Mouse (Mus musculus) kidney, embryonic 14.5 days (tissue): ENCODE data around the gene Aurkb. TPM values are rescaled to one million over a fixed set of nuclear protein-coding genes. Genes with fewer than 3 reads are reported as not detected.

Source experiments
- ATAC-seq: fragments of 200-750 bp; cut with Nextera tagmentation; 2 replicates; pipeline ENCODE4 v1.8.0; 2017; ENCODE audit warnings: moderate number of reproducible peaks, mild to moderate bottlenecking, moderate TSS enrichment, moderate library complexity; ENCODE audit not compliant: low FRiP score, low TSS enrichment
- H3K27ac ChIP-seq: fragments of 300-500 bp; sonication (generic); 2 replicates; pipeline ENCODE4 v1.5.1; 2014; ENCODE audit warnings: low read depth, mild to moderate bottlenecking, low read length, moderate library complexity, mixed read lengths
- H3K27me3 ChIP-seq: fragments of 300-500 bp; sonication (generic); 2 replicates; pipeline ENCODE4 v1.6.1; 2014; ENCODE audit warnings: mild to moderate bottlenecking, low read length; ENCODE audit not compliant: control insufficient read depth, insufficient read depth
- H3K36me3 ChIP-seq: fragments of 300-500 bp; sonication (generic); 2 replicates; pipeline ENCODE4 v1.6.1; 2014; ENCODE audit warnings: low read length, mixed read lengths; ENCODE audit not compliant: control insufficient read depth, insufficient read depth
- H3K4me1 ChIP-seq: fragments of 300-500 bp; sonication (generic); 2 replicates; pipeline ENCODE4 v1.6.1; 2014; ENCODE audit warnings: low read length, mixed read lengths; ENCODE audit not compliant: control insufficient read depth, insufficient read depth
- H3K4me2 ChIP-seq: fragments of 300-500 bp; sonication (generic); replicated peaks from 2 replicates; pipeline ENCODE4 v1.6.1; 2014; ENCODE audit warnings: low read depth, mild to moderate bottlenecking, low read length
- H3K4me3 ChIP-seq: fragments of 300-500 bp; sonication (generic); 2 replicates; pipeline ENCODE4 v1.5.1; 2014; ENCODE audit warnings: mild to moderate bottlenecking, low read length
- H3K9ac ChIP-seq: fragments of 300-500 bp; sonication (generic); 2 replicates; pipeline ENCODE4 v1.6.1; 2014; ENCODE audit warnings: low read depth, mild to moderate bottlenecking, low read length, moderate library complexity
- H3K9me3 ChIP-seq: fragments of 300-500 bp; sonication (generic); 2 replicates; pipeline ENCODE4 v1.6.1; 2016; ENCODE audit warnings: low read length; ENCODE audit not compliant: control insufficient read depth
- WGBS: fragments of 180-500 bp; shearing (Covaris S2); extraction: QIAGEN DNeasy Blood & Tissue Kit; methylation state at CpG from one replicate; pipeline ENCODE4 v1.1.7; 2014; 5-methylcytosine and 5-hydroxymethylcytosine counted together
- polyA plus RNA-seq: library from polyadenylated mRNA; unstranded; fragments of >200 nt; fragmentation: Nextera tagmentation; extraction: Ambion mirVana; gene quantifications from 2 replicates; pipeline ENCODE4 v1.2.1, GENCODE M21; 2014

The Aurkb gene
- polyA plus RNA-seq, 1 experiment from 2014 or later: 155 TPM

DNA sequence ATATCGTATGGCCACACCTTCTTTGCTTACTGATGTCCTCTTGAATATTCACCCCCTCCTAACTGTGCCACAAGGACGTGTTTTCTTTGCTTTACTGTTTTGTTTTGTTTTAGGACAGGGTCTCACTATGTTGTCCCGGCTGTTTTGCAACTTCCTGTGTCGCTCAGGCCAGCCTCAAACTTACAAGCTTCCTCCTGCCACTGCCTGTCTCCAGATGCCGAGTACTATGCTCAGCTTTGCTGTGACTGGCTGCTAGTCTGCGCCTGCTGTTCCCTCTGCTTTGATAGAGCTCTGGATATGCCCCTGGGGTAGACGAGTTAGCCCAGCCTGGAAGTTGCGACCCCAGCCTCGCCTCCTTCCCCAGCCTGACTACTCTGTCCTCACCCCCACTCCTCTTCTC is 11.9 kb upstream of the Aurkb start:
- Histone ChIP-seq H3K4me3 (no peak overlapping the region), H3K4me2 (no peak overlapping the region), H3K4me1 (peaks cover 11% of the 10 kb centered on the region), H3K36me3 (peaks cover 61% of the 10 kb centered on the region), H3K9ac (no peak overlapping the region), H3K27ac (no peak overlapping the region), H3K9me3 (no peaks in the 10 kb centered on the region), H3K27me3 (no peaks in the 10 kb centered on the region)
- no peak for ATAC-seq
- 83% methylated on average over 9 of the region's 9 CpGs for WGBS

DNA sequence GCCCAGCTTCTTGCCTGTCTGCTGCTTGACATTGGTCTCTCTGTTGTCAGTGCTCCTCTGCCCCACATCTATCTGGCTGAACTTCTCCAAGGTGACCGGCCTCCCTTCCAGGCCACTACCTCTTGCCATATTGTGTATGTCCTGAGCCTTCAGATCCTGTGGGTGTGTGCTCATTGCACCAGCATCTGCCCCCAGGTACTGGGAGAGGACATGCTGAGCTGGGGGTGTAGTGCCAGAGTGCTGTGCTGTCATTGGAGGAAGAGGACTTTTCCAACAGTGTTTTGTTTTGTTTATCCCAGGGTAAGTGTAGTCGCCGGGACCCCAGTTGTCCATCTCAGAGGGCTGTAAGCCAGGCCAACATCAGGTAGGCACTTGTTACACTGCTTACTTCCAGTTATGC is 10.9 kb upstream of the Aurkb start:
- no peak overlapping the region for H3K4me3 ChIP-seq
- no peak overlapping the region for H3K27ac ChIP-seq
- no peaks in the 10 kb centered on the region for H3K27me3 ChIP-seq
- H3K9ac ChIP-seq: no peak overlapping the region
- no peak overlapping the region for H3K4me2 ChIP-seq
- peaks cover 51% of the 10 kb centered on the region for H3K36me3 ChIP-seq
- H3K4me1 ChIP-seq: peaks cover 19% of the 10 kb centered on the region
- no peak for ATAC-seq
- 92% methylated on average over 3 of the region's 3 CpGs for WGBS
- no peaks in the 10 kb centered on the region for H3K9me3 ChIP-seq

GRCm38 (mm10) chr11:69035411-69035810 is 10.0 kb upstream of the Aurkb start:
- 81% methylated on average over 9 of the region's 9 CpGs for WGBS
- peaks cover 19% of the 10 kb centered on the region for H3K4me1 ChIP-seq
- H3K9ac ChIP-seq: no peak overlapping the region
- no peak overlapping the region for H3K4me2 ChIP-seq
- no peaks in the 10 kb centered on the region for H3K27me3 ChIP-seq
- peak overlapping the region; percentile 60; the same call in 1 of the 2 replicates for H3K27ac ChIP-seq
- no peak overlapping the region for H3K4me3 ChIP-seq
- H3K9me3 ChIP-seq: no peaks in the 10 kb centered on the region
- H3K36me3 ChIP-seq: peaks cover 43% of the 10 kb centered on the region
- ATAC-seq: no peak

DNA sequence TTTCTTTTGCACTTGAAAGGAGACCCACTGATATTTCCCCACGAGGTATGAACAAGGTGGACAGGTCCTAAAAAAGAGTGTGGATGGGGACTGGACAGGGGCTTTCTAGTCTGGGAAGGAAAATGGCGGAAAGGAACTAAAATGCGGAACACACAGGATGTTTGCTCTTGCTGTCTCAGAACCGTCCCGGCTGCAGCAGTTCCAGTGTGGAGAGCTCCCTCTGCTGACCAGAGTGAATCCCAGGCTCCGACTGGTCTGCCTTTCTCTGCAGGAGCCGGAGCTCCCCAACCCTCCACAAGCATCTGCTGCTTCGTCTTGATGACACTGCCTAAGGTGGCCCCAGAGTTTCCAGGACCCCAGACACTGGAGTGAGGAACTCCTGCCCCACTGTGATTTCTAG is 9.6 kb upstream of the Aurkb start:
- peak overlapping the region; percentile 60; the same call in 1 of the 2 replicates for H3K27ac ChIP-seq
- H3K36me3 ChIP-seq: peaks cover 39% of the 10 kb centered on the region
- 5% methylated on average over 8 of the region's 8 CpGs for WGBS
- no peak overlapping the region for H3K9ac ChIP-seq
- no peaks in the 10 kb centered on the region for H3K9me3 ChIP-seq
- no peaks in the 10 kb centered on the region for H3K27me3 ChIP-seq
- H3K4me3 ChIP-seq: peak overlapping the region; percentile 1; the same call in 1 of the 2 replicates
- peak; percentile 17; the same call in 1 of the 2 replicates for ATAC-seq
- H3K4me1 ChIP-seq: peaks cover 19% of the 10 kb centered on the region
- peak overlapping the region; percentile 65; the same call in 1 of the 2 replicates for H3K4me2 ChIP-seq

DNA sequence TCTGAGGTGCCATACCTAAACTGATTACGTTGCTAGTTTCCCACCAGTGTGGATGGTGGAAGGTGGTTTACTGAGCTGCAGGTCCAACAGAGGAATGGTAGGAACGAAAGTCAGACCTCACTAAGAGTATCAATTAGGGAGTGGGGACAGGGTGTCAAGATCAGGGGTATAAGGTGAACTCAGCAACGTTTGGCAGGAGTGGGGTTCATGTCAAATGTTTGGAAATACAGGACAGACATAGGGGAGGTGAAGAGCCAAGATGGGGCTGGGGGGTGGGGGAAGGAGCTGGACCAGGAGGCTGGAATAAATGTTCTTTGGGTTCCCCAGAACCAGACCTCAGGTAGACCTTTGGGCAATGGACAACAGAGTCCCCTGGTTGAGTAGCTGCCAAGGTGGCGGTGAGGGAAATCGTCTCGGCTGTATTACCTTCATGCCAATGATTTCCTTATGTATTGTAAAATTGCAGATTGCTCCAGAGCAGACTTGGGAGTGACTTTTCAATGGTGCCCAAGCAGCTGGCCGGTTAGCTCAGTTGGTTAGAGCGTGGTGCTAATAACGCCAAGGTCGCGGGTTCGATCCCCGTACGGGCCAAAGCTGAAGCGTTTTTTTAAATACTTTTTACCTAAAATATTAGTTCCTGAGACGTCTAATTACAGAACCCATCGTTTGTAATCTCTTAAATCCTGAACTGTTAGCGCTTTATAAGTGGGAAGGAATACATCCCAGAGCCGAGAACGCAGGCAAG is 8.8 kb upstream of the Aurkb start:
- Histone ChIP-seq H3K27ac (peak overlapping the region; percentile 83), H3K4me3 (peak overlapping the region; percentile 87), H3K27me3 (no peaks in the 10 kb centered on the region), H3K9me3 (no peaks in the 10 kb centered on the region), H3K9ac (peak overlapping the region; percentile 76), H3K4me2 (peak overlapping the region; percentile 65), H3K4me1 (peaks cover 19% of the 10 kb centered on the region), H3K36me3 (peaks cover 30% of the 10 kb centered on the region)
- no peak for ATAC-seq
- WGBS: 8% methylated on average over 20 of the region's 20 CpGs

DNA sequence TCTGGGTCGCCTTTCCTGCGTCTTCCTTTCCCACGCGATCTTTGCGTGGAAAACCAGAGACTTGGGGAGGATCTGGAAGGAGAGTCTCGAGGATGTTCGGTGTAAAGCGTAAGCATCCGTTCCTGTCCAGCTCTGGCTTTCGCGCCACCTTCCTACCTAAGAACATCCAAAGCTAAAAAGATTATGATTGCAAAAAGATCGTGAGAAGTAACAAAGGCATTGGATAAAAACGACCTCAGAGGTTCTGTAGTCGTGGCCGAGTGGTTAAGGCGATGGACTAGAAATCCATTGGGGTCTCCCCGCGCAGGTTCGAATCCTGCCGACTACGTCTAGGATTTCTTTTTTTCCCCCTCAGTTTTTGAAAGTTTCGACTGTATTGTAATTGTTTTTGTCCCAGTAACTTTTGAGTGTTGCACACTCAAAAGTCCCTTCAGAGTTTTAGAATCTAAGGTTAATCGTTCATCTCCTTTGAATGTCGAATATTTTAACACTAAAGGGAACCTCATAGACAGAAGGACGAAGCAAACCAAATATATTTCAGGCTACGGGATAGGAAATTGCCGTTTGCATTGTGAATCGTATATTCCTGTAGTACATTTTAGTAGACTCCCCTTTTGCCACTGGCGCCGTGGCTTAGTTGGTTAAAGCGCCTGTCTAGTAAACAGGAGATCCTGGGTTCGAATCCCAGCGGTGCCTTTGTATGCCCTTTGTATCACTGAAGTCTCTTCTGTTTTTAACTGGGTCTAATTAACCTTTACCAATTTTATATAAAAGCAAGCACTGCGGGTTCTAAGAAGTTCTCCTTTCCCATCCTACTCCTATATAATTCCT is 8.0 kb upstream of the Aurkb start:
- Histone ChIP-seq H3K27me3 (no peaks in the 10 kb centered on the region), H3K9ac (peak overlapping the region; percentile 76), H3K4me3 (peak overlapping the region; percentile 87), H3K36me3 (peaks cover 29% of the 10 kb centered on the region), H3K9me3 (no peaks in the 10 kb centered on the region), H3K27ac (peak overlapping the region; percentile 83), H3K4me1 (peaks cover 19% of the 10 kb centered on the region), H3K4me2 (peak overlapping the region; percentile 65)
- WGBS: 1% methylated on average over 34 of the region's 34 CpGs
- peak; percentile 22; the same call in 1 of the 2 replicates for ATAC-seq

DNA sequence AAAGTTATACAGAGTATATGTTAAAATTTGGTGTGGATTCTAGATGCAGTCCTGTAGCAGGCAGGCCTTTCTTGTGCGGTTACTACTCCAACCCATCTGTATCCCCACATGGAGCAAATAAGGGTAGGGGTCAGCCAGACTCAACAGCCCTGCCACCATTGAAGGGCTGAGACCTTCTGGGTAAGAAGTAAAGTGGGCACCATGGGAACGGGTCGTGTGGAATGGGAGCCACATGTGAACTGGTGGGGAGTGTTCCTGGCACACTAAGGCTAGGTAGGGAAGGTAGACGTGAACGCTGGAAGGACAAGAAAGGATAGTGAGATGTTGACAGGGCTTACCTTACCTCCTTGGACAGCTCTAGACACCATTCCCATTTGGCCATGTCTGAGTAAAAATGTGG is 7.3 kb upstream of the Aurkb start:
- Histone ChIP-seq H3K36me3 (peaks cover 22% of the 10 kb centered on the region), H3K4me3 (peak overlapping the region; percentile 5; the same call in 1 of the 2 replicates), H3K4me2 (no peak overlapping the region), H3K9me3 (no peaks in the 10 kb centered on the region), H3K27me3 (no peaks in the 10 kb centered on the region), H3K4me1 (peaks cover 19% of the 10 kb centered on the region), H3K9ac (no peak overlapping the region), H3K27ac (no peak overlapping the region)
- no peak for ATAC-seq
- 83% methylated on average over 5 of the region's 5 CpGs for WGBS

DNA sequence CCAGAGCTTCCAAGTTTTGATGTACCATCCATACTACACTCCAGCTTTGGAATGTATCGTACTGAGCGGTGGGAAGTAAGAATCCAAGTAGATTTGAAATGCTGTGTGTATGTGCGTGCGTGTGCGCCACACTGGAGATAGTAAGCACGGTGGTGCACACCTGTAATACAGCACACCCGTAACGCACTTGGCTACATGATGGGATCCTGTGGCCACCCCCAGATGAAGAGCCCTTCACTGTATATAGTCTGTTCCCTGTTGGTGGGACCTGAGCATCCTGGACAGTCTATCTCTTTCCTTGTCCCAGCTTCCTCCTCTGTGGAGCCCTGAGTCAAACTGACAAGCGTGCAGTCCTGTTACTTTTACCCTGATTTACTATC is 938 bp downstream of the Aurkb start:
- H3K4me3 ChIP-seq: peak overlapping the region; percentile 90
- peak overlapping the region; percentile 88 for H3K9ac ChIP-seq
- peaks cover 36% of the 10 kb centered on the region for H3K36me3 ChIP-seq
- no peaks in the 10 kb centered on the region for H3K9me3 ChIP-seq
- no peaks in the 10 kb centered on the region for H3K27me3 ChIP-seq
- peaks cover 15% of the 10 kb centered on the region for H3K4me1 ChIP-seq
- peak overlapping the region; percentile 76 for H3K4me2 ChIP-seq
- no peak for ATAC-seq
- WGBS: 10% methylated on average over 9 of the region's 9 CpGs
- H3K27ac ChIP-seq: peak overlapping the region; percentile 96

DNA sequence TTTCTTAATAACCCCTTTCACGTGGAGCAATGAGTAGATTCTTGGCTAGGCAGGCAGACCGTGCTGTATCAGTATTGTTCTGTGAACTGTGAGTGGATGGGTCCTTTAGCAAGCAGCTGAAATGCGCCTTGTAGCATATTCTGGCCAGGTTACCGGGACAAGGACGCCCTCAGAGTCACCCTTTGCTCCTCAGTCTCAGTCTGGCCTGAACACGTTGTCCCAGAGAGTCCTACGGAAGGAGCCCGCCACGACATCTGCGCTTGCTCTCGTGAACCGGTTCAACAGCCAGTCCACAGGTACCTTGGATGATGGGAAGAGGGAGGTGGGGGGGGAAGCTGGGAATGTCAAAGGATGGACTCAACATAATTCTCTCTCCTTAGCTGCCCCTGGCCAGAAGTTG is 2.1 kb downstream of the Aurkb start:
- Histone ChIP-seq H3K36me3 (peaks cover 41% of the 10 kb centered on the region), H3K4me3 (no peak overlapping the region), H3K27me3 (no peaks in the 10 kb centered on the region), H3K4me2 (peak overlapping the region; percentile 76; the same call in 1 of the 2 replicates), H3K4me1 (peaks cover 15% of the 10 kb centered on the region), H3K9me3 (no peaks in the 10 kb centered on the region), H3K9ac (no peak overlapping the region), H3K27ac (no peak overlapping the region)
- no peak for ATAC-seq
- 88% methylated on average over 12 of the region's 12 CpGs for WGBS
